Mouse (Mus musculus): ENCODE results near the gene Rcor1. TPM values are rescaled to one million over a fixed set of nuclear protein-coding genes. Genes with fewer than 3 reads are reported as not detected.

Rcor1 gene
- polyA plus RNA-seq, 1 experiment from 2014 or later = 17.0 TPM

- no peak for ATAC-seq (ENCODE audit: insufficient read depth)
- no peaks in the 10 kb centered on the region for H3K9me3 ChIP-seq (ENCODE audit: low read depth, low read length)
These were observed 18.0 kb upstream of the Rcor1 start for GRCm38 (mm10) chr12:111021138-111021537.

DNA sequence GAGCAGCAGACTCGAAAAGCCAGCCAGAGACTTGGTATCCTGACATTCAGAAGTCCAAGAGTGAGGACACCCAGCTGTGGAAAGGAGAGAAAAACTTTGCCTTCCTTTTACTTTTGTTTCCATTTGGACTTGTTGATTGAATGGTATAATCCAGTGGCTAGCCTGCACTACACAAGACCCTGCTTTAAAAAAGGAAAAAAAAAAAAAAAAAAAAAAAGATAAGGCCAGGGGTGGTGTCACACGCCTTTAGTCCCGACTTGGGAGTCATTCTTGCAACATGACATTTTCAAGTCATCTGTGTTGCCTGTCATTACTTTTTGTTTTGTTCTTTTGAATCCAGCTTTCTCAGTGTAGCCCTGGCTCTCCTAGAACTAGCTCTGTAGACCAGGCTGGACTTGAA is 17.6 kb upstream of the Rcor1 start:
- H3K27ac ChIP-seq (ENCODE audit: low read depth) = no peak overlapping the region
- no peaks in the 10 kb centered on the region for H3K36me3 ChIP-seq (ENCODE audit: insufficient read depth)
- no peaks in the 10 kb centered on the region for H3K4me1 ChIP-seq (ENCODE audit: insufficient read depth)
- no peak overlapping the region for H3K9ac ChIP-seq
- 54% methylated on average over 3 of the region's 3 CpGs for WGBS
- TF ChIP-seq CTCF (IDR thresholded peaks at IDR 0.05; ENCODE audit: low read depth) = no peak
- H3K9me3 ChIP-seq (ENCODE audit: low read depth, low read length) = no peaks in the 10 kb centered on the region
- DNase-seq (no peak), ATAC-seq (ENCODE audit: insufficient read depth) (no peak)
- no peak overlapping the region for H3K4me3 ChIP-seq (ENCODE audit: low read depth, low read length)
- H3K27me3 ChIP-seq (ENCODE audit: insufficient read depth, low read length) = no peaks in the 10 kb centered on the region
- no peak overlapping the region for H3K4me2 ChIP-seq

More at GRCm38 (mm10) chr12:111021138-111021537, 18.0 kb upstream of the Rcor1 start:
- no peak overlapping the region for H3K27ac ChIP-seq (ENCODE audit: low read depth)
- H3K4me3 ChIP-seq (ENCODE audit: low read depth, low read length) = no peak overlapping the region
- 22% methylated on average over 1 of the region's 1 CpGs for WGBS
- H3K4me1 ChIP-seq (ENCODE audit: insufficient read depth) = no peaks in the 10 kb centered on the region
- H3K36me3 ChIP-seq (ENCODE audit: insufficient read depth) = no peaks in the 10 kb centered on the region
- DNase-seq = no peak
- TF ChIP-seq CTCF (IDR thresholded peaks at IDR 0.05; ENCODE audit: low read depth) = no peak
- H3K27me3 ChIP-seq (ENCODE audit: insufficient read depth, low read length) = no peaks in the 10 kb centered on the region
- H3K4me2 ChIP-seq = no peak overlapping the region
- H3K9ac ChIP-seq = no peak overlapping the region

GRCm38 (mm10) chr12:111028176-111029167 is 10.7 kb upstream of the Rcor1 start:
- Histone ChIP-seq H3K27me3 (ENCODE audit: insufficient read depth, low read length) (no peaks in the 10 kb centered on the region), H3K4me2 (peak overlapping the region; percentile 24; the same call in 1 of the 2 replicates), H3K9ac (no peak overlapping the region), H3K9me3 (ENCODE audit: low read depth, low read length) (no peaks in the 10 kb centered on the region), H3K36me3 (ENCODE audit: insufficient read depth) (no peaks in the 10 kb centered on the region), H3K4me3 (ENCODE audit: low read depth, low read length) (no peak overlapping the region), H3K27ac (ENCODE audit: low read depth) (no peak overlapping the region), H3K4me1 (ENCODE audit: insufficient read depth) (no peaks in the 10 kb centered on the region)
- ATAC-seq (ENCODE audit: insufficient read depth) (no peak), DNase-seq (no peak)
- no peak for TF ChIP-seq CTCF (IDR thresholded peaks at IDR 0.05; ENCODE audit: low read depth)
- WGBS = 26% methylated on average over 19 of the region's 19 CpGs

DNA sequence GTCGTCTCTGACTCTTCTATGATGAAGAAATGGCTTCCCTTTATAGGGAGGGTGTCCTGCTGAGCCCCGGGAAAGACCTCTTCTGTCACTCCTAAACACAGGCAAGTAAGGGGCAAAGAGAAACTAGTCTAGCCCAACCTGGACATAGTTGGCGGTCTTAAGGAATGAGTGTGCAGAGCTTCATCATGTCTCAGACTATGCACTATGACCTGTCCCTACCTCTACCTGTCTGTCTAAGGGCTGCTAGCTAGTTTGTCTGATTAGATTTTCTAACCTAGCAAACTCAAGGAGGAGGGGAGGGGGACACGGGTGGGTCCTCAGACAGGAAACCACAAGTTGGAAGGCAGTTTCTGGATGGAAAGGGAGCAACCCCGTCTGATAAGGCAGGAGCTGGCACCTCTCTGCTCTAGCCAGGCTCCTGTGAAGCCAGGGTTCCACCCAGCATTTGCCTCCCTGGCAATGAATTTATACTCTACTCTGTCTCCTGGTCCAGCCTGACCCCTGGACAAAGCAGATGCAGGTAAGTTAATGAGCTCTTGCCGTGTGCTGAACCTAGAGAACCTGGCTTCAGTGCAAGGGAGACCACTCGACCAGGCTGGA is 9.8 kb upstream of the Rcor1 start:
- Histone ChIP-seq H3K9me3 (ENCODE audit: low read depth, low read length) (no peaks in the 10 kb centered on the region), H3K36me3 (ENCODE audit: insufficient read depth) (no peaks in the 10 kb centered on the region), H3K4me1 (ENCODE audit: insufficient read depth) (no peaks in the 10 kb centered on the region), H3K9ac (no peak overlapping the region), H3K4me3 (ENCODE audit: low read depth, low read length) (no peak overlapping the region), H3K27me3 (ENCODE audit: insufficient read depth, low read length) (no peaks in the 10 kb centered on the region), H3K27ac (ENCODE audit: low read depth) (no peak overlapping the region), H3K4me2 (no peak overlapping the region)
- TF ChIP-seq CTCF (IDR thresholded peaks at IDR 0.05; ENCODE audit: low read depth) = no peak
- 59% methylated on average over 7 of the region's 7 CpGs for WGBS
- ATAC-seq (ENCODE audit: insufficient read depth) (no peak), DNase-seq (no peak)

DNA sequence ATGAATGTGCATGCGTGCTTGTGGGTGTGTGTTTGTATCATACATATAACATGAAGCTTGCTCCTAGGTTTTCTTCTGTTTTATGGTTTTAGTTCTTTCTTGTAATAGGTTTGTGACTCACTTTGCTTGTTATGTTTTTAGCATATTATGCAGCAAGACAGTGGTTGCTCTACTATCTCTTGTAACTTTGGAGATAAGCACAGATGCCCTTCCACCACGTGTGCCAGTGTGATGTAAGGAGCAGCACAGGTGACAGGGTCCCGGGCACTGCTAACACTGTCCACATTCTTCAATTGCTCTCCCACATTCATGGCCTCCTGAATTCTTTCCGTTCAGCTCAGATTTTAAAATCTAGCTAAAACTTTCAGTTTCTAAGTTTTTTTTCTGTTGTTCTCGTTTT is 6.3 kb upstream of the Rcor1 start:
- H3K4me1 ChIP-seq (ENCODE audit: insufficient read depth) = peaks cover 6% of the 10 kb centered on the region; the same call in 1 of the 2 replicates
- H3K9me3 ChIP-seq (ENCODE audit: low read depth, low read length) = no peaks in the 10 kb centered on the region
- WGBS = 70% methylated on average over 5 of the region's 5 CpGs
- H3K27ac ChIP-seq (ENCODE audit: low read depth) = no peak overlapping the region
- no peaks in the 10 kb centered on the region for H3K36me3 ChIP-seq (ENCODE audit: insufficient read depth)
- H3K4me3 ChIP-seq (ENCODE audit: low read depth, low read length) = no peak overlapping the region
- H3K27me3 ChIP-seq (ENCODE audit: insufficient read depth, low read length) = no peaks in the 10 kb centered on the region
- TF ChIP-seq CTCF (IDR thresholded peaks at IDR 0.05; ENCODE audit: low read depth) = no peak
- no peak overlapping the region for H3K9ac ChIP-seq
- no peak for DNase-seq
- H3K4me2 ChIP-seq = no peak overlapping the region
- no peak for ATAC-seq (ENCODE audit: insufficient read depth)

DNA sequence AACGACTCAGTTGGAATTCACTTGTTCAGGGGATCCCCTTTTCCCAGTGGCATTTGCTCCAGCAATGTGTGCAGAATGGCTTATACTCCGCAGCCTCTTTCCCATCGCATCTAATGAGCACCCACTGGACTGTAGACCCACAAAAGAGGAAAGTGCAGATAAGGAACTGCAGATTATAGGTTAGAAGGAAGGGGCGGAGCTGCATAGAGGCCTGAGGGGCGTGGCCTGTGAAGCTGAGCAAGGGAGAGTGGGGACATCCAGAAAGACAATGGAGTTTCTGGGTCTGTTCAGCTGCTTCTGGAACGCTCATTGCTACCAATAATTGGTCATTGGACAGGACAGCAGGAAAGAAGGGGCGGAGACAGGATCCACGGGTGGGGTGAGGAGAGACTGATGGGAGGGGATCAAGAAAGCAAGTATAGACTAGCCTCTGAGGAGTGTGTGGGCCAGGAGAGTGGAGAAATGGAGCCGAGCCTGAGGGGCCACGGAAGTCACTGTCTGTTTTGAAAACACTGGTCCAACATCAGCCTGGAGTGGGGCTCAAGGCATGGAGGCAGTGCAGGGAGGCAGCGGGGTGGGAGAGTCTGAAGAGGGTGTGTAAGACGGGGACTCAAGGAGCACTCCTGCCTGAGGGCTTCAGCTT is 3.8 kb upstream of the Rcor1 start:
- no peak overlapping the region for H3K4me3 ChIP-seq (ENCODE audit: low read depth, low read length)
- H3K4me1 ChIP-seq (ENCODE audit: insufficient read depth) = peaks cover 7% of the 10 kb centered on the region; the same call in 1 of the 2 replicates
- H3K4me2 ChIP-seq = no peak overlapping the region
- H3K27ac ChIP-seq (ENCODE audit: low read depth) = no peak overlapping the region
- DNase-seq (peak; percentile 39), ATAC-seq (ENCODE audit: insufficient read depth) (no peak)
- H3K36me3 ChIP-seq (ENCODE audit: insufficient read depth) = no peaks in the 10 kb centered on the region
- no peaks in the 10 kb centered on the region for H3K27me3 ChIP-seq (ENCODE audit: insufficient read depth, low read length)
- no peaks in the 10 kb centered on the region for H3K9me3 ChIP-seq (ENCODE audit: low read depth, low read length)
- no peak overlapping the region for H3K9ac ChIP-seq
- 54% methylated on average over 12 of the region's 12 CpGs for WGBS
- no peak for TF ChIP-seq CTCF (IDR thresholded peaks at IDR 0.05; ENCODE audit: low read depth)

All from lung, embryonic 14.5 days (tissue).